11 mouse cellular contexts compared by ENCODE assay signal in genomic region chr4:139624116-139624489, GRCm38 (mm10). TPM values are rescaled to one million over a fixed set of nuclear protein-coding genes. Genes with fewer than 3 reads are reported as not detected.
DNase-seq lines count a peak whose midpoint lies in the region; ATAC-seq and TF ChIP-seq lines count a peak whose summit lies in the region.
"Had no signal": no experiment of that assay in that cellular context is flagged by ENCODE, and none has a peak within 500 bp of the region (broad histone marks: within the 10 kb centered on the region; RNA-seq: fewer than 3 reads in every experiment).

No protein-coding gene starts in this region.

- 65% methylated on average over 5 of the region's 5 CpGs for WGBS in hindbrain, embryonic 10.5 days
- 71% methylated on average over 5 of the region's 5 CpGs for WGBS in limb, embryonic 10.5 days
- 51% methylated on average over 5 of the region's 5 CpGs for WGBS in neural tube, embryonic 14.5 days

- TF ChIP-seq CTCF in layer of hippocampus, adult 2 months (conservative IDR thresholded peaks at IDR 0.05), result no peak

- H3K4me1 ChIP-seq in hindbrain, embryonic 10.5 days (replicated peaks), result peaks cover 28% of the 10 kb centered on the region
- peaks cover 20% of the 10 kb centered on the region for H3K4me1 ChIP-seq in limb, embryonic 10.5 days
- peaks cover 12% of the 10 kb centered on the region for H3K4me1 ChIP-seq in neural tube, embryonic 14.5 days (ENCODE audit: control insufficient read depth, insufficient read depth, low read length)

- peaks cover 2% of the 10 kb centered on the region; the same call in 1 of the 2 replicates for H3K27me3 ChIP-seq in hindbrain, embryonic 10.5 days (ENCODE audit: insufficient read depth, poor library complexity, severe bottlenecking)
- H3K27me3 ChIP-seq in limb, embryonic 10.5 days (ENCODE audit: low read depth, poor library complexity, severe bottlenecking), result no peaks in the 10 kb centered on the region
- H3K27me3 ChIP-seq in neural tube, embryonic 14.5 days (ENCODE audit: control insufficient read depth, insufficient read depth, low read length), result no peaks in the 10 kb centered on the region

- H3K36me3 ChIP-seq in hindbrain, embryonic 10.5 days, result peaks cover 10% of the 10 kb centered on the region; the same call in 1 of the 2 replicates
- H3K36me3 ChIP-seq in limb, embryonic 10.5 days, result 0 out of 2 replicates have a peak, but pooled peaks cover 7% of the 10 kb centered on the region
- H3K36me3 ChIP-seq in neural tube, embryonic 14.5 days (ENCODE audit: control insufficient read depth, insufficient read depth, low read length), result no peaks in the 10 kb centered on the region

- H3K9me3 ChIP-seq in hindbrain, embryonic 10.5 days, result no peaks in the 10 kb centered on the region
- no peaks in the 10 kb centered on the region for H3K9me3 ChIP-seq in limb, embryonic 10.5 days (replicated peaks)
- no peaks in the 10 kb centered on the region for H3K9me3 ChIP-seq in neural tube, embryonic 14.5 days (ENCODE audit: control insufficient read depth, low read length)

- ATAC-seq in neural tube, embryonic 14.5 days (ENCODE audit: low read depth), result no peak
- no peak for ATAC-seq in megakaryocyte progenitor cell, adult 5-6 weeks (replicated peaks; ENCODE audit: poor library complexity)

- peak overlapping the region; percentile 94 for H3K4me2 ChIP-seq in neural tube, embryonic 14.5 days (ENCODE audit: low read depth, low read length)

- peak overlapping the region; percentile 100 for H3K27ac ChIP-seq in layer of hippocampus, adult 2 months
- H3K27ac ChIP-seq in hindbrain, embryonic 10.5 days, result no peak overlapping the region
- no peak overlapping the region for H3K27ac ChIP-seq in limb, embryonic 10.5 days
- H3K27ac ChIP-seq in neural tube, embryonic 14.5 days (ENCODE audit: low read depth, low read length), result no peak overlapping the region

- H3K4me3 ChIP-seq in layer of hippocampus, adult 2 months, result peak overlapping the region; percentile 88
- peak overlapping the region; percentile 73; the same call in 1 of the 2 replicates for H3K4me3 ChIP-seq in hindbrain, embryonic 10.5 days
- H3K4me3 ChIP-seq in limb, embryonic 10.5 days, result peak overlapping the region; percentile 68; the same call in 1 of the 2 replicates
- peak overlapping the region; percentile 57 for H3K4me3 ChIP-seq in neural tube, embryonic 14.5 days (ENCODE audit: low read depth, low read length)

- no peak for DNase-seq in layer of hippocampus, adult 2 months (ENCODE audit: low spot score in 2 of 2)
- no peak for DNase-seq in layer of hippocampus, postnatal 36 days
- no peak for DNase-seq in hindbrain, embryonic 10.5 days (ENCODE audit: low spot score)
- DNase-seq in limb, embryonic 10.5 days (ENCODE audit: low spot score), result no peak
- no peak for DNase-seq in urinary bladder, postnatal 10 days (ENCODE audit: low spot score)
- no peak for DNase-seq in spleen, adult 12 weeks (ENCODE audit: low spot score)
- DNase-seq: heart, postnatal 4 days had no signal

- peak overlapping the region; percentile 54; the same call in 1 of the 2 replicates for H3K9ac ChIP-seq in neural tube, embryonic 14.5 days (replicated peaks; ENCODE audit: low read depth, low read length)

RNA-seq across cellular contexts. Expression of gene Aldh4a1, which starts 1.4 kb away (rescaled TPM):
- 10 to 100 TPM; 20.1 to 20.2 TPM for total RNA-seq in layer of hippocampus, adult 2 months (2021)
- 10 to 100 TPM; 19.0 to 20.1 TPM for total RNA-seq in layer of hippocampus, postnatal 36 days (2021)
- 22.5 and 26.3 TPM in 2 replicates for polyA plus RNA-seq in hindbrain, embryonic 10.5 days (2016; fragmentation: Nextera tagmentation; extraction: Ambion mirVana)
- 25.5 and 26.0 TPM in 2 replicates for polyA plus RNA-seq in limb, embryonic 10.5 days (2016; fragmentation: Nextera tagmentation; extraction: Ambion mirVana)
- 13.5 and 21.7 TPM in 2 replicates for polyA plus RNA-seq in neural tube, embryonic 14.5 days (2014; fragmentation: Nextera tagmentation; extraction: Ambion mirVana)
- total RNA-seq in megakaryocyte progenitor cell, adult 5-6 weeks (2015), result 11.1 and 14.7 TPM in 2 replicates
- total RNA-seq in megakaryocyte progenitor cell, adult 5-6 weeks (2017), result 20.0 and 22.3 TPM in 2 replicates

RNA-seq across cellular contexts. Expression of gene Gm21969, which starts 21.1 kb away (rescaled TPM):
- total RNA-seq in layer of hippocampus, adult 2 months (2021), result not detected
- not detected for total RNA-seq in layer of hippocampus, postnatal 36 days (2021)
- not detected in 2 replicates for polyA plus RNA-seq in hindbrain, embryonic 10.5 days (2016; fragmentation: Nextera tagmentation; extraction: Ambion mirVana)
- not detected in 2 replicates for polyA plus RNA-seq in limb, embryonic 10.5 days (2016; fragmentation: Nextera tagmentation; extraction: Ambion mirVana)
- not detected in 2 replicates for polyA plus RNA-seq in neural tube, embryonic 14.5 days (2014; fragmentation: Nextera tagmentation; extraction: Ambion mirVana)
- not detected in 2 replicates for total RNA-seq in megakaryocyte progenitor cell, adult 5-6 weeks (2015)
- total RNA-seq in megakaryocyte progenitor cell, adult 5-6 weeks (2017), result not detected in 2 replicates
- total RNA-seq: heart, postnatal 4 days; MEL; neutrophil, adult 5-6 weeks had no signal

RNA-seq across cellular contexts. Expression of gene Tas1r2, which starts 29.2 kb away (rescaled TPM):
- not detected for total RNA-seq in layer of hippocampus, adult 2 months (2021)
- total RNA-seq in layer of hippocampus, postnatal 36 days (2021), result not detected
- polyA plus RNA-seq in hindbrain, embryonic 10.5 days (2016; fragmentation: Nextera tagmentation; extraction: Ambion mirVana), result not detected in 2 replicates
- polyA plus RNA-seq in limb, embryonic 10.5 days (2016; fragmentation: Nextera tagmentation; extraction: Ambion mirVana), result not detected in 2 replicates
- polyA plus RNA-seq in neural tube, embryonic 14.5 days (2014; fragmentation: Nextera tagmentation; extraction: Ambion mirVana), result not detected in 2 replicates
- not detected in 2 replicates for total RNA-seq in megakaryocyte progenitor cell, adult 5-6 weeks (2015)
- not detected in 2 replicates for total RNA-seq in megakaryocyte progenitor cell, adult 5-6 weeks (2017)
- total RNA-seq: heart, postnatal 4 days; MEL had no signal
